Mouse (Mus musculus) lung, adult 2 months (tissue): ENCODE measurements at regions not wholly inside any gene's neighbourhood (a gene's known extent, or its start where the extent isn't known, plus 50 kb on each side); places are given as distances from the start of the nearest gene placed in this dataset.
"Not testable (repeated sequence)": the region's sequence is repeated elsewhere in the genome, so short reads cannot be mapped to it uniquely, and the experiment has no call there.

ENCODE experiments used
- DNase-seq: peaks from one replicate; pipeline ENCODE4 v3.0.0; 2022
- H3K4me1 ChIP-seq: fragments of 200-500 bp; 2 replicates; pipeline ENCODE4 v1.6.1; 2011; ENCODE audit warnings: low read length; ENCODE audit not compliant: control insufficient read depth, insufficient read depth
- H3K4me3 ChIP-seq: fragments of 200-500 bp; replicated peaks from 2 replicates; pipeline ENCODE3; 2011; ENCODE audit warnings: low read depth, mild to moderate bottlenecking, control low read depth, low read length; ENCODE audit errors: extremely low read depth
- CTCF ChIP-seq: fragments of 200-500 bp; IDR thresholded peaks from 2 replicates; pipeline ENCODE4 v1.5.1; 2011; ENCODE audit warnings: mild to moderate bottlenecking, low read length, control low read depth; ENCODE audit not compliant: insufficient read depth
- POLR2A ChIP-seq: fragments of 200-500 bp; IDR thresholded peaks from 2 replicates; pipeline ENCODE4 v1.6.1; 2011; ENCODE audit warnings: low read depth, mild to moderate bottlenecking, control low read depth, low read length, borderline replicate concordance; ENCODE audit errors: extremely low read depth
- WGBS: fragments of 180-500 bp; shearing (Covaris S2); methylation state at CpG from one replicate; pipeline ENCODE4 v1.1.7; 2018; 5-methylcytosine and 5-hydroxymethylcytosine counted together

DNA sequence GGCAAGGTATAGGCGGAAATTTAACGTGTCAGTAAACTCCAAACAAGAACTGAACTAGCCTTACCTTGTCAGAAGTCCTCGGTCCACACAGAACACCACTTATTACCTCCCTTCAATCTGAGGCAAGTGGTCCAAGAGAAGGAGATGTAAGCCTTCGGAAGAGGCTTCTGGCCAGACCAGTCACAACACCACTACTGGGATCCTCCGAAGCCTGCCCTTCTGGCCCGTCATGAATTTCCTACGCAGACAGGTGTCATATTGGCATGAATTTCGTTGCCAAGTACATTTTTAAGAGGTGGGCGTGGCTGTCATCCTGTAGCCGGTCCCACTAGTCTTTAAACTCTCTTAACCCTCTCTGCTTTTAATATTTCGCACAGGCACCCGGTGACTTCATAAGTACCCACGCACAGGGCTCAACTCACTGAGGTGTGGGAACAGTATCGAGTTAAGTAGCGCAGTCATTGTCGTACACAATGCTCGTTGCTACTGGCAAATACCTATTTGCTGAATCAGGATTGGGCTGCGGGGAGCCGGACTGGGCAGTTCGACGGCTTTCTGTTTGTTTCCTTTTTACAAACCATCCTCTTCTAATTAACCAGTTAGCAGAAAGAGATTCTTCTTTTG, 86.7 kb upstream of the Adgrl2 start:
- 55% methylated on average over 21 of the region's 21 CpGs for WGBS
- peaks cover 4% of the 10 kb centered on the region; the same call in 1 of the 2 replicates for H3K4me1 ChIP-seq
- DNase-seq, result peak; percentile 53
- peak overlapping the region; percentile 39 for H3K4me3 ChIP-seq
- TF ChIP-seq POLR2A (no peak), CTCF (no peak)

DNA sequence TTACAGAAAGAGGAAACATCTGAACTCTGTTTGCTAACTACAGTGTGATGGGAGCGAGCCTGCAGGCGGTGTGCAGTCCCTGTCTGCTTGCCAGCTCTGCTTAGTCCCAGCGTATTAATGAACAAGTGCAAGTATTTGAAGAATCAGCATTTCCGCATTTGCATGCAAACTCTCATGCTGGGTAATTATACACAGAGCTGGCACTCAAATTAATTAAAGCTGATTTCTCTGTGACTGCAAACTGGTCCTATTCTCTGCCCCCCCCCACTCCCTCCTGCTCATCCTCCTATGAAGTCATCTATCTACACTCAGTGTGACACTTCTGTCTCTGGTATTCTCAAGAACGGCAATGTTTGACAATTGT, 85.1 kb upstream of the Adgrl2 start:
- 34% methylated on average over 5 of the region's 5 CpGs for WGBS
- DNase-seq, result no peak
- peak overlapping the region; percentile 25 for H3K4me3 ChIP-seq
- TF ChIP-seq POLR2A (no peak), CTCF (no peak)
- peaks cover 4% of the 10 kb centered on the region for H3K4me1 ChIP-seq

DNA sequence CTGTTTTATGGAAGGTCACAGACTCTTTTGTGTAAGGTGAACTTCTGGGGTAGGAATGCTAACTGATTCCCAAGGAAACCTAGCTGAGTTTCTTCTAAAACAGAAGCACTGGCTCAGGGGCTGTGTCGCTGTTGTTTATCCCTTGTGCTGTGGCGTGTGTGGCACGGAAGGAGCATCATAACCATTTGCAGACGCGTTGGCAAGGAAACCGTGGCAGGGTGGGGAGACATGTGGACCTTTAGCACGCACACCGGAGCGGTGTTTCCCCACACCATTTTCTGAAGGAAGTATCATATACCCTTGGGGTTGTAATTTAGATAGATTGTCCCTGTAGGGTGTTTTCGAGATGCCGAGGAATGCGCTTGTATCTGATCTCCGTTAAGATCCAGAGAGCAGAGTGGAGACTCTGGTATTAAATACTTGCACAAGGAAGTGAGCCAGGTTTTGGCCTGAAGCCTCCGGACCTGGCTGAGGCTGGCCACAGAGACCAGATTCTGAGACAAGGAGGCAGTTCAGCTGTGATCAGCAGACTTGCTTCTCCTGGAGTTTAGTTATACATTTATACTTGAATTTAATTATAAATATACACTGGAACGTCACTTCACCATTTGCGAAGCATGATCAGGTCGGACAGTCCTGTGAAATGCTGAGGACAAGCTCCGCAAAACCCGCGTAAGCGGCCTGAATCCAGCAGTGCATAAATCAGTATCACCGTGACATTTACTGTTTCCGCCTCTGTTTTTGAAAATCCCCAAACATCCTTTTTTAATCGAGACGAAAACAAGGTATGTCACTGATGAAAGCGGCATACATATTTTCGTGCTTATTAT, 84.5 kb upstream of the Adgrl2 start:
- WGBS, result 48% methylated on average over 27 of the region's 27 CpGs
- Histone ChIP-seq H3K4me3 (peak overlapping the region; percentile 25), H3K4me1 (peaks cover 7% of the 10 kb centered on the region)
- no peak for TF ChIP-seq POLR2A
- TF ChIP-seq CTCF, result no peak
- DNase-seq, result no peak

DNA sequence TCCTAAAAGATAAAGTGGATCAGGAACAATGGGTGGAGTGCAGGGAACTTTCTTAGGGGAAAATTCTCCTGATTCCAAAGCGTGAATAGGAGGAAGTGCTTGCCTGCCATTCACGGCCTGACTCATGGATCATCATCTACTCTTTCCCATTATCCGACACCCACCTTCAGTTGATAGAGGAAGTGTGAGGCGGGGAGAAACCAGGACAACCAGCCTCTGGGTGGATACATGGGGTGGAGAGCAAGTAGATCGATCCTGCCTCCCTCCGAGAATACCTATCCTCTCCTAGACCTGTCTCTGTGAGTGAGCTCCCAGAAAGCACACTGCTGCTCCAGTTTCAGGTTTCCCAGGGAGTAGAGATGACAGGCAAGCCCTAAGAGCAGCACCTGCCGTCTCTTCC, 79.8 kb upstream of the Adgrl2 start:
- H3K4me1 ChIP-seq, result peaks cover 5% of the 10 kb centered on the region
- 55% methylated on average over 7 of the region's 7 CpGs for WGBS
- TF ChIP-seq POLR2A (no peak), CTCF (no peak)
- no peak for DNase-seq
- H3K4me3 ChIP-seq, result no peak overlapping the region

DNA sequence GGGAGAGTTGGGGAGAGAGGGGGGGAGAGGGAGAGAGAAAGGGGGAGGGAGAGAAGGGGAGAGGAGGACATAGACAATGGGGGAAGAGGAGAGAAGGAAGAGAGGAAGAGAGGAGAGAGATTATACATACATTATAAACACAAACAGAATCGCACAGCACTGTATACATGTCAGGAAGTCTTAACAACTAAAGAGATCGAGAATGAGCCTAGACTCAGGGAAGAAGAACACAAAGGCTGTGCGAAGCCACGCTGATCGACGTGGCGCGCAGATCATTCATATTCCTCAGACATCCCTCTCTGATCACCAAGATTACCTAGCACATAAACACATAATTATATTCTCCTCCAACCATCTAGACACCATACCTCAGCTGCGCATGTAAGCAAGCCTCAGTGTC, 79.1 kb upstream of the Adgrl2 start:
- Histone ChIP-seq H3K4me1 (peaks cover 5% of the 10 kb centered on the region), H3K4me3 (no peak overlapping the region)
- 79% methylated on average over 9 of the region's 9 CpGs for WGBS
- no peak for DNase-seq
- TF ChIP-seq CTCF (no peak), POLR2A (no peak)

DNA sequence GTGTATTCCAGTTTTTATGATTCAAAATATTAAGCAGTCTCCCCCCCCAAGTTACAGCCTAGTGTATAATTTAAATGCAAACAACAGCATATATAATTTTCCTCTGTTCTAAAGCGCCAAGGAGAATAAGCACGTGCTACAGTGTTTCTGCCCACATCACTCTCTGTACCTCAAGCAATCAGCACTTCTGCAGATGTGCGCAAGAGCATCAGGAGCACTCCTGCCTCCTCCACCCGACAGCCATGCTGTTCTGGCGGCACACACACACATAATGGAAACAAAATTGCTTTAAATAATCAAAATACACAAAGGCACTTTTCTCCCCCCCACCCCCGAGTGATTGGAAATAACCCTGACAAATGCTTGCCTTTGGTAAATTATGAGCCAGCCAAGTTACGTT, 78.5 kb upstream of the Adgrl2 start:
- H3K4me3 ChIP-seq, result no peak overlapping the region
- WGBS, result 85% methylated on average over 7 of the region's 7 CpGs
- peaks cover 5% of the 10 kb centered on the region for H3K4me1 ChIP-seq
- TF ChIP-seq POLR2A, result no peak
- TF ChIP-seq CTCF, result no peak
- no peak for DNase-seq

DNA sequence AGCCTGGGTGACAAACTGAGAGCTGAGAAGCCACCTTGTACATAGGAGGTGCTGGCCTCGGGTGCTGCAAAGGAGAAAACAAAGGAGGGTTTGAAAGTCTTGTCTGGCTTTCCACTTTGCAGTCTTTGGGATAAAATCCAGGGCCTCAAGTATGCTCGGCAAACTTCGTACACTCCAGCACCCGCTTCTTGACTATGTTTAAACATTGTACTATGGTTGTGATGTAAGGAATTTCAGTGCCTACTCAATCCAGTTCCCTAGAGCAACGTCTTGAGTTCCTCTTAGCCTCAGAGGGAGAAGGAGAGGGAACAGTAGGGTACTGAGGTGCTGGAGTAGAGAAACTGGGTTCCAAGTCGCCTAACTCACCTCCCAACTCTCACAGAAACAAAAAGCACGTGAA, 77.4 kb upstream of the Adgrl2 start:
- Histone ChIP-seq H3K4me1 (peaks cover 5% of the 10 kb centered on the region), H3K4me3 (no peak overlapping the region)
- no peak for TF ChIP-seq CTCF
- no peak for TF ChIP-seq POLR2A
- DNase-seq, result no peak
- 66% methylated on average over 7 of the region's 7 CpGs for WGBS

DNA sequence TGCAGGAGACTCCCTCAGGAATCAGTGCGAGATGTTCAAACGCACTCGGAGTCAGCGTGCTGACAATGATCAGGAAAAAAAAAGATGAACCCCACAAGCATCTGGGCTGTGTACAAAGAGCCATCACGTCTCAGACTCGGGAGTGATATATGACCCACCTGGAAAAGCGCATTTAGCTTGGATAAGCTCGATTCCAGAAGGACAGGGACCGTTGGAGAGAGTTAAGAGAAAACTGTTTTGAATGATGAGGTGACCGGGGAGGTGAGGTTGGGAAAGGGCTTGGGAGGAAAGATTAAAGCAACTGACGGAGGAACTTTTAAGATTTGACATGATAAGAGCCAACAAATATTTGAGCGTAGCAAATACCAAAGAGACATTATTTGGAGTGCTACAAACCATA, 64.7 kb upstream of the Adgrl2 start:
- 58% methylated on average over 12 of the region's 12 CpGs for WGBS
- Histone ChIP-seq H3K4me1 (no peaks in the 10 kb centered on the region), H3K4me3 (no peak overlapping the region)
- no peak for DNase-seq
- no peak for TF ChIP-seq CTCF
- TF ChIP-seq POLR2A, result no peak

DNA sequence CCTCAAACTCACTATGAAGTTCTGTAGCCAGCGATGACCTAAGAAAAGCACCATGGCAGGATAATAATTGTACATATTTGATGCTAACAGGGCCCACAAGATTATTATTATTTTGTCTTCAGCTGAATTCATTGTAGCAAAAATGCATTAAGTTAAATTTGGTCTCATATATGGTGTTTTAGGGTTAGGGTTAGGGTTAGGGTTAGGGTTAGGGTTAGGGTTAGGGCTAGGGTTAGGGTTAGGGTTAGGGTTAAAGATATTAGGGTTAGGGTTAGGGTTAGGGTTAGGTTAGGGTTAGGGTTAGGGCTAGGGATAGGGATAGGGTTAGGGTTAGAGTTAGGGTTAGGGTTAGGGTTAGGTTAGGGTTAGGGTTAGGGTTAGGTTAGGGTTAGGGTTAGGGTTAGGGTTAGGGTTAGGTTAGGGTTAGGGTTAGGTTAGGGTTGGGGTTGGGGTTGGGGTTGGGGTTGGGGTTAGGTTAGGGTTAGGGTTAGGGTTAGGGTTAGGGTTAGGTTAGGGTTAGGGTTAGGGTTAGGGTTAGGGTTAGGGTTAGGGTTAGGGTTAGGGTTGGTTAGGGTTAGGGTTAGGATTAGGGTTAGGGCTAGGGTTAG, 62.0 kb upstream of the Adgrl2 start:
- 98% methylated on average over 1 of the region's 1 CpGs for WGBS
- H3K4me3 ChIP-seq, DNase-seq, H3K4me1 ChIP-seq: not testable (repeated sequence)

DNA sequence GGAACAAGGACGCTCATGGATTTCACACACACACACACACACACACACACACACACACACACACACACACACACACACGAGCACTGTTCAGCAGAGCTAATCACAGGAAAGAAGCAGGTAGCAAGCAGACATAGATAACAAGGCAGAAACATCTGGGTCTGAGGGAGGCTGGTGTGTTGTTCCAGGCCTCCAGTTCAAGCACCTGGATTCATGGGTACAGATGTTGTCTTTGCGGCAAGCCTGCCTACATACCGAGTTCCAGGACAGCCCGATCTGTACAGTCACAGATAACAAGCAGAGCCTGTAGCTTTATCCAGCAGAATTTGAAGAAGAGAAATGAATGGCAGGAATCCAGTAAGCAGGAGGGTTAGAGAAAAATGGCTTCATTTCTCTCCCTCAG, 55.0 kb upstream of the Adgrl2 start:
- Histone ChIP-seq H3K4me1 (peaks cover 3% of the 10 kb centered on the region; the same call in 1 of the 2 replicates), H3K4me3 (no peak overlapping the region)
- no peak for TF ChIP-seq CTCF
- TF ChIP-seq POLR2A, result no peak
- DNase-seq, result no peak
- 81% methylated on average over 5 of the region's 5 CpGs for WGBS
